Mouse (Mus musculus): ENCODE data around the gene Ttc28. TPM values are rescaled to one million over a fixed set of nuclear protein-coding genes. Genes with fewer than 3 reads are reported as not detected.

Ttc28 gene
- total RNA-seq, 2 experiments from 2014 or later, result 3.9 to 4.2 TPM

- ATAC-seq (replicated peaks; ENCODE audit: low FRiP score, poor library complexity, severe bottlenecking), result no peak
Observed at GRCm38 (mm10) chr5:111115519-111116350, 236.1 kb downstream of the Ttc28 start.

- ATAC-seq (replicated peaks; ENCODE audit: low FRiP score, poor library complexity, severe bottlenecking), result no peak
Observed at GRCm38 (mm10) chr5:111119805-111120204, 240.2 kb downstream of the Ttc28 start.

GRCm38 (mm10) chr5:111120298-111120697 is 240.7 kb downstream of the Ttc28 start:
- no peak for ATAC-seq (replicated peaks; ENCODE audit: low FRiP score, poor library complexity, severe bottlenecking)

- no peak for ATAC-seq (replicated peaks; ENCODE audit: low FRiP score, poor library complexity, severe bottlenecking)
Observed at GRCm38 (mm10) chr5:111120705-111121420, 241.3 kb downstream of the Ttc28 start.

GRCm38 (mm10) chr5:111122332-111123049 is 242.9 kb downstream of the Ttc28 start:
- ATAC-seq (replicated peaks; ENCODE audit: low FRiP score, poor library complexity, severe bottlenecking), result no peak

GRCm38 (mm10) chr5:111123050-111123746 is 243.6 kb downstream of the Ttc28 start:
- ATAC-seq (replicated peaks; ENCODE audit: low FRiP score, poor library complexity, severe bottlenecking), result no peak

GRCm38 (mm10) chr5:111124620-111125200 is 245.1 kb downstream of the Ttc28 start:
- no peak for ATAC-seq (replicated peaks; ENCODE audit: low FRiP score, poor library complexity, severe bottlenecking)

- no peak for ATAC-seq (replicated peaks; ENCODE audit: low FRiP score, poor library complexity, severe bottlenecking)
Observed at GRCm38 (mm10) chr5:111125746-111126145, 246.1 kb downstream of the Ttc28 start.

- no peak for ATAC-seq (replicated peaks; ENCODE audit: low FRiP score, poor library complexity, severe bottlenecking)
Observed at GRCm38 (mm10) chr5:111127786-111128185, 248.2 kb downstream of the Ttc28 start.

- no peak for ATAC-seq (replicated peaks; ENCODE audit: low FRiP score, poor library complexity, severe bottlenecking)
Observed at GRCm38 (mm10) chr5:111130121-111130520, 250.5 kb downstream of the Ttc28 start.

GRCm38 (mm10) chr5:111131561-111131960 is 252.0 kb downstream of the Ttc28 start:
- no peak for ATAC-seq (replicated peaks; ENCODE audit: low FRiP score, poor library complexity, severe bottlenecking)

- no peak for ATAC-seq (replicated peaks; ENCODE audit: low FRiP score, poor library complexity, severe bottlenecking)
Observed at GRCm38 (mm10) chr5:111133150-111133549, 253.5 kb downstream of the Ttc28 start.

GRCm38 (mm10) chr5:111133754-111134153 is 254.2 kb downstream of the Ttc28 start:
- ATAC-seq (replicated peaks; ENCODE audit: low FRiP score, poor library complexity, severe bottlenecking), result no peak

GRCm38 (mm10) chr5:111137283-111137682 is 257.7 kb downstream of the Ttc28 start:
- ATAC-seq (replicated peaks; ENCODE audit: low FRiP score, poor library complexity, severe bottlenecking), result no peak

- no peak for ATAC-seq (replicated peaks; ENCODE audit: low FRiP score, poor library complexity, severe bottlenecking)
Observed at GRCm38 (mm10) chr5:111137742-111138141, 258.1 kb downstream of the Ttc28 start.

- no peak for ATAC-seq (replicated peaks; ENCODE audit: low FRiP score, poor library complexity, severe bottlenecking)
Observed at GRCm38 (mm10) chr5:111138239-111138833, 258.7 kb downstream of the Ttc28 start.

GRCm38 (mm10) chr5:111138927-111139565 is 259.4 kb downstream of the Ttc28 start:
- ATAC-seq (replicated peaks; ENCODE audit: low FRiP score, poor library complexity, severe bottlenecking), result no peak

- ATAC-seq (replicated peaks; ENCODE audit: low FRiP score, poor library complexity, severe bottlenecking), result no peak
Observed at GRCm38 (mm10) chr5:111139622-111140021, 260.0 kb downstream of the Ttc28 start.
